Mouse (Mus musculus): ENCODE data around the gene Suox. TPM values are rescaled to one million over a fixed set of nuclear protein-coding genes. Genes with fewer than 3 reads are reported as not detected.
A peak's percentile ranks its signal among the peaks of the same experiment; 100 is the strongest.
"Not testable (repeated sequence)": the region's sequence is repeated elsewhere in the genome, so short reads cannot be mapped to it uniquely, and the experiment has no call there.

The Suox gene
- polyA plus RNA-seq, 1 experiment from 2014 or later, result 13.4 TPM

- DNase-seq (ENCODE audit: low spot score), result no peak
Observed at GRCm38 (mm10) chr10:128665307-128665706, 8.6 kb downstream of the Suox start.

GRCm38 (mm10) chr10:128664808-128665207, 9.1 kb downstream of the Suox start:
- no peak for DNase-seq (ENCODE audit: low spot score)

GRCm38 (mm10) chr10:128663441-128664220, 10.2 kb downstream of the Suox start:
- DNase-seq (ENCODE audit: low spot score), result no peak

- DNase-seq (ENCODE audit: low spot score), result no peak
Observed at GRCm38 (mm10) chr10:128662465-128662864, 11.4 kb downstream of the Suox start.

- DNase-seq (ENCODE audit: low spot score), result no peak
Observed at GRCm38 (mm10) chr10:128659490-128659889, 14.4 kb downstream of the Suox start.

- no peak for DNase-seq (ENCODE audit: low spot score)
Observed at GRCm38 (mm10) chr10:128657844-128658243, 16.0 kb downstream of the Suox start.

- DNase-seq (ENCODE audit: low spot score), result no peak
Observed at GRCm38 (mm10) chr10:128656731-128657130, 17.1 kb downstream of the Suox start.

- DNase-seq (ENCODE audit: low spot score), result no peak
Observed at GRCm38 (mm10) chr10:128655254-128655653, 18.6 kb downstream of the Suox start.

- DNase-seq (ENCODE audit: low spot score), result no peak
Observed at GRCm38 (mm10) chr10:128653866-128654265, 20.0 kb downstream of the Suox start.

- DNase-seq (ENCODE audit: low spot score), result peak; percentile 40
Observed at GRCm38 (mm10) chr10:128646139-128647089, 27.5 kb downstream of the Suox start.

GRCm38 (mm10) chr10:128645111-128646011, 28.5 kb downstream of the Suox start, which contains the start of gene Ikzf4:
Ikzf4 (minus strand) TSS chr10:128645991.
- DNase-seq (ENCODE audit: low spot score), result peak; percentile 58

- no peak for DNase-seq (ENCODE audit: low spot score)
Observed at GRCm38 (mm10) chr10:128642749-128643148, 31.1 kb downstream of the Suox start.

- no peak for DNase-seq (ENCODE audit: low spot score)
Observed at GRCm38 (mm10) chr10:128641871-128642270, 32.0 kb downstream of the Suox start.

GRCm38 (mm10) chr10:128640891-128641290, 33.0 kb downstream of the Suox start:
- DNase-seq (ENCODE audit: low spot score), result no peak

- DNase-seq (ENCODE audit: low spot score), result no peak
Observed at GRCm38 (mm10) chr10:128639999-128640398, 33.9 kb downstream of the Suox start.

- peak; percentile 83 for DNase-seq (ENCODE audit: low spot score)
Observed at GRCm38 (mm10) chr10:128637011-128637410, 36.9 kb downstream of the Suox start.

- DNase-seq (ENCODE audit: low spot score), result peak; percentile 55
Observed at GRCm38 (mm10) chr10:128636561-128636960, 37.3 kb downstream of the Suox start.

GRCm38 (mm10) chr10:128635697-128636096, 38.2 kb downstream of the Suox start:
- DNase-seq (ENCODE audit: low spot score), result no peak

GRCm38 (mm10) chr10:128631571-128631970, 42.3 kb downstream of the Suox start:
- DNase-seq (ENCODE audit: low spot score), result no peak

GRCm38 (mm10) chr10:128630306-128630705, 43.6 kb downstream of the Suox start:
- DNase-seq (ENCODE audit: low spot score), result not testable (repeated sequence)

GRCm38 (mm10) chr10:128629746-128630145, 44.1 kb downstream of the Suox start:
- no peak for DNase-seq (ENCODE audit: low spot score)
